Mouse (Mus musculus): Measurements from ENCODE around the gene Spint2.

DNA sequence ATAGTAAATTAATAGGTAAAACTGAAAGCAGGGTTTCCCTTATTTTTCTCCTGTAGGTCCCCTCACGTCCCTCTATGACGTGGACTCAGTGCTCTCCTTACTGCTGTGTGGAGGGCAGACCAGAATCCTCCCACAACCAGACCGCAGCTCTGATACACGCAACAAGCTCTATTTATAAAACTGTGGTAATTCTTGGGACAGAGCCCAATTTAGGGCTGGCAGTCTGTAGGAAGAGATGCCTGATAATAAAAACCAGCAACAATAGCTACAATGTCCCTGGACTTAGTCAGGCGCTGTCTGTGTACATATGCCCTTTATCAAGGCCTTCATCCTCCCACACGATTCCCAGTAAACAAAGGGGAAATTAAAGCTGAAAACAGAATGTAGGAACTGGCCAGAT, 48.0 kb downstream of the Spint2 start:
- TF ChIP-seq CTCF (IDR thresholded peaks at IDR 0.05; ENCODE audit: control insufficient read depth, insufficient read depth, low read length) (no peak), POLR2A (IDR thresholded peaks at IDR 0.05; ENCODE audit: borderline replicate concordance, control insufficient read depth, low read depth, low read length) (no peak)

Data from bone marrow, adult 2 months (tissue).